Mouse (Mus musculus): ENCODE data around the gene Hprt. TPM values are rescaled to one million over a fixed set of nuclear protein-coding genes. Genes with fewer than 3 reads are reported as not detected.
A peak's percentile ranks its signal among the peaks of the same experiment; 100 is the strongest.

Hprt gene
- total RNA-seq, 2 experiments from 2014 or later: 111 to 147 TPM

- no peak overlapping the region for H3K27ac ChIP-seq
- no peak for DNase-seq (ENCODE audit: low spot score in 2 of 2)
- TF ChIP-seq CTCF (conservative IDR thresholded peaks at IDR 0.05): no peak
- no peak overlapping the region for H3K4me3 ChIP-seq
Observed at GRCm38 (mm10) chrX:53050353-53050752, 62.4 kb downstream of the Hprt start.

DNA sequence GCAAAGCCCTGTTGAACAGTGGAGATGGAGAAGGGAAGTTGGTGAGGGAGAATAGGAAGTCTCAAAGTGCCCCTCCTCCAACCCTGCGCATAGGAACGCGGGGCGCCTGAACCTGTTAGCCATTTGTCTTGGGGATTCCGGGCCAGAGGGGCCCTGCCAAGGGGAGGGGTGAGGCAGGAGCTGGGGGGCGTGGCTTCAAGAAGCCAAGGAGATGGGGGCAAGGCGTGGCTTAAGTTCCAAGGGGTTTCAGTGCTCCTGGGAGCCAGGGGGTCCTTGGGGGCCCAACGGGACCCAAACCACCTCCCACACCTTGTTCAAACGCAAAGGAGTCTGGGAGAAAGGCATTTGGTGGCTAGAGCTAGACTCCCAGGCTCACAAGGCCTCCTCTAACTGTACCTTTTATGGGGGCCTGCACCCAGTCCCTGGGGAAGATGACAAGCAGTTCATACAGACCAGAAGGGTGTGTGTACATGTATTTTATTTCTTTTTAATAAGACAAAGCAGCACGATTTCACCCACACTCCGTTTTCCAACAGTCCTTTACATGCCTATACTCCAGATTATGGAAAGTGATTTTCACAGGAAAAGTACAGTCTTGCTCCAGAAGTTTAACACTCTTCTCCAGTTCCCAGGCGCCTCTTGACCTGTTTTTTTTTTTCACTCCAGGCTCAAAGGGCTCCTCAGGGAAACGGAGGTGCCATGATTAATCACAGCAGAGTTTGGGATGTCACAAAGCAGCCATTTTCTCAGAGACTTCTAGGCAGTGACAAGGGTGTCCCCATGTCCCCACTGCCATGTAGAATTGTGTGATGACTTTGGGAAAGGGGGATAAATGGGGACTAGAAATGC, 64.9 kb downstream of the Hprt start:
- Histone ChIP-seq H3K4me3 (no peak overlapping the region), H3K27ac (no peak overlapping the region)
- DNase-seq (ENCODE audit: low spot score in 2 of 2): no peak
- no peak for TF ChIP-seq CTCF (conservative IDR thresholded peaks at IDR 0.05)

GRCm38 (mm10) chrX:53053885-53054284, 65.9 kb downstream of the Hprt start:
- no peak for DNase-seq (ENCODE audit: low spot score in 2 of 2)
- no peak overlapping the region for H3K27ac ChIP-seq
- TF ChIP-seq CTCF (conservative IDR thresholded peaks at IDR 0.05): no peak
- no peak overlapping the region for H3K4me3 ChIP-seq

DNA sequence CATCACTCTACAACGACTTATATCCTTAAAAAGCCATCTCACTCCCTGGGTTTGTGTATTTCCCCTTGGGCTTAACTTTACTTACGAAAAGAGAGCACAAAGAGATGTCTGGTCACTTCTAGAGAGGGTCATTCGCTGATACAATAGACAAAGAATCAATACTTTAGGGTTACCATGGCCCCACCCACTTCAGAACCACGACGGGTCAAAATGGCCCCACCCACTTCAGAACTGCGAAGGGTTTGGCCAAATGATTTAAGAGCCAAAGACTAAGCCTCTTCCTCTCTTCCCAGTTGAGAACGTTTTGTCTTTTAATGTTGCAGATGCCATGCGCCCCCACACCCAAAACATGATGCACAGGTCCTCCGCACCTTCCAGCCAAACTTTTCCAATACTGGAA, 67.8 kb downstream of the Hprt start:
- TF ChIP-seq CTCF (conservative IDR thresholded peaks at IDR 0.05): no peak
- Histone ChIP-seq H3K27ac (no peak overlapping the region), H3K4me3 (no peak overlapping the region)

DNA sequence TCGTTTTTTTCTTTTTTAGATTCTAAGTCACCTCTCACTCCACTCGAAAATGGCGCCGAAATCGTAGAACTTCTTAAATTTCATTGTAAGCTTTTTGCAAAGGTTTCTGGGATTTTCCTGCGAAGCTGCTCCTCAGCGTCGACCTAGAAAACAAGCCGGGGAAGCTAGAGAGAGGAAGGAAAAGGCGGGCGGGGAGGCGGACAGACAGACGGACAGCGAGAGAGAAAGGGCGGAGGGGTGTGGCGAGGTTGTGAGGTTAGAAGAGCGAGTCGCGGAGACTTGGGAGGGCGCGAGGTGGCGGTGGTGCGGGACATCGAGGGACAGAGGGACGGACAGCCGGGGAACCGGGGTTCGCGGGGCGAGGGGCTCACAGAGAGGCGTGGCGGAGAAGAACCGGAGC, 68.7 kb downstream of the Hprt start:
- no peak overlapping the region for H3K27ac ChIP-seq
- TF ChIP-seq CTCF (conservative IDR thresholded peaks at IDR 0.05): no peak
- peak overlapping the region; percentile 36 for H3K4me3 ChIP-seq
- no peak for DNase-seq (ENCODE audit: low spot score in 2 of 2)

More for the DNA sequence above, 67.8 kb downstream of the Hprt start:
- no peak for DNase-seq (ENCODE audit: low spot score in 2 of 2)

DNA sequence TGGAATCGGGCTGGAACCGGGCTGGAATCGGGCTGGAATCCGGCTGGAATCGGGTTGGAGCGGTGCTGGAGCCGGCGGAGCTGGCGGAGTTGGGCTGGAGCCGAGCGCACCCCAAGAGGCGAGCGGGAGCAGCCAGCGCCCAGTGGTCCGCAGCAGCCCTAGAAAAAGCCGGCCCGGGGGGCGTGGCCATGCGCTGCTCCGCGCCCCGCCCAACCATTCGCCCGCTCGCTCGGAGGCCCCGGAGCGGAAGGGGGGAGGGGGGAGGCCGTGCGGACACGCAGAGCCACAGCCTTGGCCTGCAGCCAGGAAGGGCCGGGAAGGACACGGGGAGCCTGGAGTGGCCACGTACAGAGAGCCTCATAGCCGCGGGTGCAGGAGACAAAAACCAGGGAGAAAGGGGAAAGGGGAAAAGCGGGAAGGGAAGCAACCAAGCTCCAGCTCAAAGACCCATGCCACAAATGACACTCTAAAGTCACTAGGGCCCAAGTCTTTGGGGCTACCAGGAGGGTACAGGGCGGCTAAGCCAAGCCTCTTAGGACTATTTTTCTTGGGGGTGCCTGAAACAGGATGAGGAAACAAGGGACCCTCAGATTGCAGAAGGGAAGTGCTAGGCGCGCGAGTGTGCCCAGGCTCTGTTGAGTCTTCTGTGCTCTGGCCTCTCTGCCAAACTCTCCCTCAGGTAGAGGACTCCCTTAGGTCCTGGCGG, 69.3 kb downstream of the Hprt start:
- no peak for TF ChIP-seq CTCF (conservative IDR thresholded peaks at IDR 0.05)
- Histone ChIP-seq H3K4me3 (peak overlapping the region; percentile 36; the same call in 1 of the 2 replicates), H3K27ac (no peak overlapping the region)
- DNase-seq (ENCODE audit: low spot score in 2 of 2): peak; percentile 26 to 32

DNA sequence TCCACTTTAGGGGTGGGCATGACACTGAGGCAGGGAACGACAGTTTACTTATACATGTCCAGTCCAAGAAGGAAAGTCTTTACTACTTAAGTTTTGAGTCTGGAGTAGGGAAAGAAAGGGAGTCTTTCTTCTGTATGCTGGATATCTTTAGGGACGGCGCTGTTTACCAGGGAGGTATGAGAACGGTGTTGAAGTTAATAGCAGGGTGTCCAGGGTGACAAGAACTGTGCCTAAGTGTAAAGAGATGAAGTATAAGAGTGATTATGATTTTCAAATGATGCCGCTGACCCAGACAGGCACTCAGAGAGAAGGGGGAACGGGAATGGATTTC, 69.8 kb downstream of the Hprt start:
- no peak for TF ChIP-seq CTCF (conservative IDR thresholded peaks at IDR 0.05)
- H3K27ac ChIP-seq: no peak overlapping the region
- no peak for DNase-seq (ENCODE audit: low spot score in 2 of 2)
- no peak overlapping the region for H3K4me3 ChIP-seq

- Histone ChIP-seq H3K27ac (no peak overlapping the region), H3K4me3 (no peak overlapping the region)
- TF ChIP-seq CTCF (conservative IDR thresholded peaks at IDR 0.05): no peak
- no peak for DNase-seq (ENCODE audit: low spot score in 2 of 2)
Observed at GRCm38 (mm10) chrX:53058459-53059280, 70.7 kb downstream of the Hprt start.

DNA sequence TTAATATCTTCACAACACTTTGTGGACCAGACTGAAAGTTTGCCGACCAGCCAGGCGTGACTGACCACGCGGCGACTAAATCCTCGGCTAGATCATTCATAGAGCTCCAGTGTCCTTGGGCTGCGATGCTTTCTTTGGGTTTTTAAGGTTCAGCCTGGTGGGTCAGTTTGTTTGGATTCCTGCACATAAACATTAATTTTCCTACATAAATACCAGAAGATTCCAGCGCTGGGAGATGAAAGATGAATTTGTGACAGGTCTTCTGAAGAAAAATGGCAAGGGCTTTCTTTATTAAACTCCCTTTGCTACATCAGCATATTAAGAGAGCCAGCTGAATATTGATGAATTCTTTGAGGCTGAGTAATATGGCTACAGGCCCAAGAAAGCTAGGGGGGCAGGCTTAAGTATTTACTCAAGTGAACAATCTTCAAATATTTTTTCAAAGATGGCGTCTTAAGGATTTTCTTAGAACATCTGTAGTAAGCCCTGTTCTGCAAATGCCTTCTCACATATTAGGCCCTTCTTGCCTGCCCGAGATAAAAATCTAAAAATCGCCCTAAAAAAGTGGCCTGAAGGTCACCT, 71.6 kb downstream of the Hprt start:
- no peak overlapping the region for H3K4me3 ChIP-seq
- no peak overlapping the region for H3K27ac ChIP-seq
- DNase-seq (ENCODE audit: low spot score in 2 of 2): no peak
- no peak for TF ChIP-seq CTCF (conservative IDR thresholded peaks at IDR 0.05)

GRCm38 (mm10) chrX:53064406-53064805, 76.5 kb downstream of the Hprt start:
- Histone ChIP-seq H3K27ac (no peak overlapping the region), H3K4me3 (no peak overlapping the region)
- TF ChIP-seq CTCF (conservative IDR thresholded peaks at IDR 0.05): no peak
- no peak for DNase-seq (ENCODE audit: low spot score in 2 of 2)

Small RNA genes lying within 50 kb of the gene (microRNA-seq; reads per million reads assigned to microRNA genes)
- gene Mir322: 801 to 924 reads per million in 2 experiments
- 145 to 196 reads per million in 2 experiments for gene Mir351
- gene Mir450-1: 0 to 0.32 reads per million in 2 experiments
- 0 to 0.37 reads per million in 2 experiments for gene Mir450-2
- 2.6 to 3.9 reads per million in 2 experiments for gene Mir450b
- gene Mir503: 11.2 to 17.7 reads per million in 2 experiments
- gene Mir542: 24.0 to 27.1 reads per million in 2 experiments

Other genes with a start within 250 kb of the Hprt start
- 1 to 10 TPM; 2.8 to 2.9 TPM for gene Ccdc160, start 196.9 kb upstream of the Hprt start, total RNA-seq (2021)
- 10 to 100 TPM; 19.5 to 19.9 TPM for gene Phf6, start 75.9 kb upstream of the Hprt start, total RNA-seq (2021)

Measured in layer of hippocampus, adult 2 months (tissue).